Mouse (Mus musculus) Muller cell, postnatal 12 days (primary cell): ENCODE data around the gene Adamts18.
"Not testable (repeated sequence)": the region's sequence is repeated elsewhere in the genome, so short reads cannot be mapped to it uniquely, and the experiment has no call there.

Experiments
- DNase-seq: peaks from one replicate; pipeline ENCODE4 v3.0.0-alpha.2; 2015; ENCODE audit errors: inconsistent ontology term

Gene Adamts18

GRCm38 (mm10) chr8:113838211-113838610 is 10.3 kb downstream of the Adamts18 start:
- DNase-seq = no peak

GRCm38 (mm10) chr8:113837570-113837915 is 11.0 kb downstream of the Adamts18 start:
- no peak for DNase-seq

- DNase-seq = no peak
Observed at GRCm38 (mm10) chr8:113836892-113837569, 11.5 kb downstream of the Adamts18 start.

GRCm38 (mm10) chr8:113833644-113834043 is 14.9 kb downstream of the Adamts18 start:
- DNase-seq = no peak

GRCm38 (mm10) chr8:113827270-113827669 is 21.3 kb downstream of the Adamts18 start:
- no peak for DNase-seq

- no peak for DNase-seq
Observed at GRCm38 (mm10) chr8:113820983-113821587, 27.5 kb downstream of the Adamts18 start.

GRCm38 (mm10) chr8:113813966-113814365 is 34.6 kb downstream of the Adamts18 start:
- DNase-seq = no peak

- peak; percentile 45 for DNase-seq
Observed at GRCm38 (mm10) chr8:113811521-113811920, 37.0 kb downstream of the Adamts18 start.

GRCm38 (mm10) chr8:113809929-113810328 is 38.6 kb downstream of the Adamts18 start:
- DNase-seq = no peak

- no peak for DNase-seq
Observed at GRCm38 (mm10) chr8:113803830-113804611, 44.5 kb downstream of the Adamts18 start.

- DNase-seq = no peak
Observed at GRCm38 (mm10) chr8:113801551-113801950, 47.0 kb downstream of the Adamts18 start.

- not testable (repeated sequence) for DNase-seq
Observed at GRCm38 (mm10) chr8:113800556-113800955, 48.0 kb downstream of the Adamts18 start.

- no peak for DNase-seq
Observed at GRCm38 (mm10) chr8:113799550-113799949, 49.0 kb downstream of the Adamts18 start.

GRCm38 (mm10) chr8:113791856-113792255 is 56.7 kb downstream of the Adamts18 start:
- no peak for DNase-seq

GRCm38 (mm10) chr8:113791061-113791460 is 57.5 kb downstream of the Adamts18 start:
- DNase-seq = no peak

GRCm38 (mm10) chr8:113783711-113784110 is 64.8 kb downstream of the Adamts18 start:
- no peak for DNase-seq

- no peak for DNase-seq
Observed at GRCm38 (mm10) chr8:113781554-113781953, 67.0 kb downstream of the Adamts18 start.

- no peak for DNase-seq
Observed at GRCm38 (mm10) chr8:113775361-113775760, 73.2 kb downstream of the Adamts18 start.

GRCm38 (mm10) chr8:113768861-113769410 is 79.6 kb downstream of the Adamts18 start:
- peak; percentile 93 for DNase-seq

GRCm38 (mm10) chr8:113765121-113765520 is 83.4 kb downstream of the Adamts18 start:
- DNase-seq = no peak

- DNase-seq = no peak
Observed at GRCm38 (mm10) chr8:113763592-113764355, 84.8 kb downstream of the Adamts18 start.

- no peak for DNase-seq
Observed at GRCm38 (mm10) chr8:113762101-113762500, 86.4 kb downstream of the Adamts18 start.
